Mouse (Mus musculus) brain, embryonic 14.5 days (tissue): ENCODE results near the gene Prkg2.

Source experiments
- CTCF ChIP-seq: fragments of 200-500 bp; IDR thresholded peaks from 2 replicates; pipeline ENCODE4 v1.5.1; 2012; ENCODE audit warnings: inconsistent platforms, mild to moderate bottlenecking, moderate library complexity, borderline replicate concordance; ENCODE audit not compliant: insufficient read depth, insufficient read length; ENCODE audit errors: extremely low read depth
- POLR2A ChIP-seq: fragments of 200-500 bp; IDR thresholded peaks from 2 replicates; pipeline ENCODE4 v1.6.1; 2012; ENCODE audit warnings: mild to moderate bottlenecking, inconsistent platforms, borderline replicate concordance; ENCODE audit not compliant: poor library complexity, insufficient read depth, insufficient read length, severe bottlenecking; ENCODE audit errors: extremely low read depth

DNA sequence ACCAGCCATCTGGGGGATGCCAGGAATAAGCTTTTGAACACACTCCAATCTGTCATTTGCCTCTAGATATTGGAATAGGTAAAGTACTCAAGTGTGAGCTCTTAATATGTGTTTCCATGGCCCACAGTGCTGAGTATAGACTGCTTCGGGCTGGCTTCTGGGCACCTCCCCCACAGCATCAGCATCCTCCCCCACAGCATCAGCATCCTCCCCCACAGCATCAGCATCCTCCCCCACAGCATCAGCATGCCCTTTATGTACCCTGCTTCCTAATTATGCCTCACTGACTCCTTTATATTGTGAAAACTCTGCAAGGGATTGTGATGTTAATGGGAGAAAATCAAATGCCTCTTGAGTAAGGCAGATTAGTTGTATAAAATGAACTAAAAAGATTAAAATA is 49.5 kb downstream of the Prkg2 start:
- TF ChIP-seq CTCF (no peak), POLR2A (no peak)
